Mouse (Mus musculus): ENCODE results near the gene Nt5e. TPM values are rescaled to one million over a fixed set of nuclear protein-coding genes. Genes with fewer than 3 reads are reported as not detected.
"Not testable (repeated sequence)": the region's sequence is repeated elsewhere in the genome, so short reads cannot be mapped to it uniquely, and the experiment has no call there.

Nt5e gene
- 16.1 and 21.8 TPM in 2 replicates for polyA plus RNA-seq (2012; rRNA removed)

- Histone ChIP-seq H3K4me1 (ENCODE audit: control insufficient read depth, insufficient read depth, low read length) (peaks cover 6% of the 10 kb centered on the region; the same call in 1 of the 2 replicates), H3K36me3 (ENCODE audit: control insufficient read depth, insufficient read depth, low read length) (no peaks in the 10 kb centered on the region), H3K27ac (ENCODE audit: insufficient read depth, low read depth, low read length) (peak within 1 kb of the TSS; percentile 24; the same call in 1 of the 2 replicates), H3K4me3 (ENCODE audit: insufficient read depth, low read depth, low read length) (peak within 1 kb of the TSS; percentile 60), H3K27me3 (replicated peaks; ENCODE audit: control insufficient read depth, insufficient read depth, low read length) (no peaks in the 10 kb centered on the region)
- peak; percentile 91 for DNase-seq
- TF ChIP-seq CTCF (conservative IDR thresholded peaks at IDR 0.05; ENCODE audit: insufficient read depth, insufficient read length, low read depth, low read length) (no peak), POLR2A (IDR thresholded peaks at IDR 0.05; ENCODE audit: low read depth, low read length) (peak; percentile 2)
- 1% methylated on average over 66 of the region's 66 CpGs for whole genome bisulfite sequencing
Measured at GRCm38 (mm10) chr9:88326930-88327901, at the start of gene Nt5e. TSS of gene Nt5e (plus strand) at chr9:88327197.

DNA sequence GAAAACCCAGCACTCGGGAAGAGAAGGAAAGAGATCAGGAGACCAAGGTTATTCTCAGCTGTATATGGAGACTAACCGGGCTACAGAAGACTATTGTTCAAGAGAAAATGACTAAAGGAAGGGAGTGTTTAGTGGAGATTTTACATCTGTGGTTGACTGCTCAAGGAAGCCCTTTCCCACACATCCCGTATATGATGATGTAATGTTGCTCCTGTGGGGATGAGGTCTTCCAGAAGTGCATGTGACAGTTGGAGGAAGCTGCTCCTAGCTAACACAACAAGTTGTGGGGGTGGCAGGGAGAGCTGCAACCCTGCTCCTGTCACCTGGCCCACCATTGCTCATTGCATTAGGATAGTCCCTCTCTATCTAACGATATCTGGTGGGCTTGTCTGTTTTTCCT is 49.4 kb upstream of the Nt5e start:
- no peak for DNase-seq
- Histone ChIP-seq H3K36me3 (ENCODE audit: control insufficient read depth, insufficient read depth, low read length) (no peaks in the 10 kb centered on the region), H3K27ac (ENCODE audit: insufficient read depth, low read depth, low read length) (no peak overlapping the region), H3K27me3 (replicated peaks; ENCODE audit: control insufficient read depth, insufficient read depth, low read length) (no peaks in the 10 kb centered on the region), H3K4me3 (ENCODE audit: insufficient read depth, low read depth, low read length) (no peak overlapping the region), H3K4me1 (ENCODE audit: control insufficient read depth, insufficient read depth, low read length) (peaks cover 18% of the 10 kb centered on the region; the same call in 1 of the 2 replicates)
- TF ChIP-seq CTCF (conservative IDR thresholded peaks at IDR 0.05; ENCODE audit: insufficient read depth, insufficient read length, low read depth, low read length) (no peak), POLR2A (IDR thresholded peaks at IDR 0.05; ENCODE audit: low read depth, low read length) (no peak)
- WGBS = 72% methylated on average over 4 of the region's 4 CpGs

GRCm38 (mm10) chr9:88279728-88280127 is 47.3 kb upstream of the Nt5e start:
- H3K27ac ChIP-seq (ENCODE audit: insufficient read depth, low read depth, low read length) = no peak overlapping the region
- H3K27me3 ChIP-seq (replicated peaks; ENCODE audit: control insufficient read depth, insufficient read depth, low read length) = no peaks in the 10 kb centered on the region
- 49% methylated on average over 2 of the region's 2 CpGs for WGBS
- no peak for TF ChIP-seq CTCF (conservative IDR thresholded peaks at IDR 0.05; ENCODE audit: insufficient read depth, insufficient read length, low read depth, low read length)
- no peak for TF ChIP-seq POLR2A (IDR thresholded peaks at IDR 0.05; ENCODE audit: low read depth, low read length)
- no peaks in the 10 kb centered on the region for H3K36me3 ChIP-seq (ENCODE audit: control insufficient read depth, insufficient read depth, low read length)
- H3K4me3 ChIP-seq (ENCODE audit: insufficient read depth, low read depth, low read length) = no peak overlapping the region
- no peak for DNase-seq
- H3K4me1 ChIP-seq (ENCODE audit: control insufficient read depth, insufficient read depth, low read length) = peaks cover 7% of the 10 kb centered on the region; the same call in 1 of the 2 replicates

- Histone ChIP-seq H3K4me3 (ENCODE audit: insufficient read depth, low read depth, low read length) (no peak overlapping the region), H3K36me3 (ENCODE audit: control insufficient read depth, insufficient read depth, low read length) (no peaks in the 10 kb centered on the region), H3K27me3 (replicated peaks; ENCODE audit: control insufficient read depth, insufficient read depth, low read length) (no peaks in the 10 kb centered on the region), H3K4me1 (ENCODE audit: control insufficient read depth, insufficient read depth, low read length) (no peaks in the 10 kb centered on the region), H3K27ac (ENCODE audit: insufficient read depth, low read depth, low read length) (no peak overlapping the region)
- 82% methylated on average over 7 of the region's 7 CpGs for WGBS
- no peak for DNase-seq
- TF ChIP-seq CTCF (conservative IDR thresholded peaks at IDR 0.05; ENCODE audit: insufficient read depth, insufficient read length, low read depth, low read length) = no peak
- no peak for TF ChIP-seq POLR2A (IDR thresholded peaks at IDR 0.05; ENCODE audit: low read depth, low read length)
Measured at GRCm38 (mm10) chr9:88289568-88290168, 37.3 kb upstream of the Nt5e start.

GRCm38 (mm10) chr9:88292836-88293370 is 34.1 kb upstream of the Nt5e start:
- TF ChIP-seq CTCF (conservative IDR thresholded peaks at IDR 0.05; ENCODE audit: insufficient read depth, insufficient read length, low read depth, low read length) = no peak
- TF ChIP-seq POLR2A (IDR thresholded peaks at IDR 0.05; ENCODE audit: low read depth, low read length) = no peak
- Histone ChIP-seq H3K36me3 (ENCODE audit: control insufficient read depth, insufficient read depth, low read length) (no peaks in the 10 kb centered on the region), H3K27me3 (replicated peaks; ENCODE audit: control insufficient read depth, insufficient read depth, low read length) (no peaks in the 10 kb centered on the region), H3K27ac (ENCODE audit: insufficient read depth, low read depth, low read length) (no peak overlapping the region), H3K4me3 (ENCODE audit: insufficient read depth, low read depth, low read length) (no peak overlapping the region), H3K4me1 (ENCODE audit: control insufficient read depth, insufficient read depth, low read length) (no peaks in the 10 kb centered on the region)
- 93% methylated on average over 2 of the region's 2 CpGs for WGBS
- DNase-seq = no peak

GRCm38 (mm10) chr9:88295798-88296197 is 31.2 kb upstream of the Nt5e start:
- no peaks in the 10 kb centered on the region for H3K4me1 ChIP-seq (ENCODE audit: control insufficient read depth, insufficient read depth, low read length)
- TF ChIP-seq CTCF (conservative IDR thresholded peaks at IDR 0.05; ENCODE audit: insufficient read depth, insufficient read length, low read depth, low read length) (no peak), POLR2A (IDR thresholded peaks at IDR 0.05; ENCODE audit: low read depth, low read length) (no peak)
- H3K36me3 ChIP-seq (ENCODE audit: control insufficient read depth, insufficient read depth, low read length) = no peaks in the 10 kb centered on the region
- no peak overlapping the region for H3K4me3 ChIP-seq (ENCODE audit: insufficient read depth, low read depth, low read length)
- no peak for DNase-seq
- no peak overlapping the region for H3K27ac ChIP-seq (ENCODE audit: insufficient read depth, low read depth, low read length)
- WGBS = 40% methylated on average over 4 of the region's 4 CpGs
- H3K27me3 ChIP-seq (replicated peaks; ENCODE audit: control insufficient read depth, insufficient read depth, low read length) = no peaks in the 10 kb centered on the region

DNA sequence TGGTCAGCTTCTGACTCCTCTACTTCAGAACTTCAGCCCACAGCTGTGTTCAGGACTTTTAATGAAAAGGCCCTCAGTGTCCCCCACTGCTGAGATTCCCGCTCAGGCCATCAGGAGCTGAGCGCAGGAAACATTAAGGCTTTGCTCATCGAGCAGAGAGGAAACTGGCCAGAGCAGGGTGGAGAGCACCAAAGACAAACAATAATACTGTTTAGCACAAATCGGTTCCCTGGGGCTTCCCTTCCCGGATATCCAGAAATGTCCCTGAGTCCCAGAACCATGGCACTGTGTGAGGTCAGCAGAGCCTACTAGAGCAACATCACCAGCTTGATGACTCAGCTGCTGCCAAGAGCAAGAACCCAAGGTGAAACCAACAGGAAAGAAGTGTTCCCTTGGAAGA is 30.7 kb upstream of the Nt5e start:
- H3K4me1 ChIP-seq (ENCODE audit: control insufficient read depth, insufficient read depth, low read length) = no peaks in the 10 kb centered on the region
- no peak overlapping the region for H3K4me3 ChIP-seq (ENCODE audit: insufficient read depth, low read depth, low read length)
- no peaks in the 10 kb centered on the region for H3K27me3 ChIP-seq (replicated peaks; ENCODE audit: control insufficient read depth, insufficient read depth, low read length)
- TF ChIP-seq POLR2A (IDR thresholded peaks at IDR 0.05; ENCODE audit: low read depth, low read length) (no peak), CTCF (conservative IDR thresholded peaks at IDR 0.05; ENCODE audit: insufficient read depth, insufficient read length, low read depth, low read length) (no peak)
- no peak overlapping the region for H3K27ac ChIP-seq (ENCODE audit: insufficient read depth, low read depth, low read length)
- H3K36me3 ChIP-seq (ENCODE audit: control insufficient read depth, insufficient read depth, low read length) = no peaks in the 10 kb centered on the region
- DNase-seq = no peak
- WGBS = 57% methylated on average over 5 of the region's 5 CpGs

- WGBS = 86% methylated on average over 3 of the region's 3 CpGs
- not testable (repeated sequence) for H3K36me3 ChIP-seq (ENCODE audit: control insufficient read depth, insufficient read depth, low read length); H3K4me3 ChIP-seq (ENCODE audit: insufficient read depth, low read depth, low read length); H3K27me3 ChIP-seq (replicated peaks; ENCODE audit: control insufficient read depth, insufficient read depth, low read length); DNase-seq; H3K4me1 ChIP-seq (ENCODE audit: control insufficient read depth, insufficient read depth, low read length); H3K27ac ChIP-seq (ENCODE audit: insufficient read depth, low read depth, low read length)
Measured at GRCm38 (mm10) chr9:88297244-88297643, 29.8 kb upstream of the Nt5e start.

Data from kidney, adult 2 months (tissue).